Mouse (Mus musculus): ENCODE measurements around the gene Dync1li1. TPM values are rescaled to one million over a fixed set of nuclear protein-coding genes. Genes with fewer than 3 reads are reported as not detected.
A peak's percentile ranks its signal among the peaks of the same experiment; 100 is the strongest.
"Not testable (repeated sequence)": the region's sequence is repeated elsewhere in the genome, so short reads cannot be mapped to it uniquely, and the experiment has no call there.

The Dync1li1 gene
- total and polyA plus RNA-seq, 3 experiments, result 35.2 to 40.0 TPM; not detected in 1

- H3K79me2 ChIP-seq (ENCODE audit: control insufficient read depth, insufficient read depth, low read length, poor library complexity), result peaks cover 18% of the 10 kb centered on the region
- no peak for TF ChIP-seq ZKSCAN1 (IDR thresholded peaks at IDR 0.05; ENCODE audit: low read depth, low read length)
- TF ChIP-seq CTCF (IDR thresholded peaks at IDR 0.05 in 2 of 3, conservative IDR thresholded peaks at IDR 0.05 in 1 of 3; ENCODE audit: control insufficient read depth in 1 of 3, insufficient read depth in 1 of 3, low read depth in 2 of 3, low read length in 3 of 3, poor library complexity in 1 of 3, severe bottlenecking in 1 of 3), result no peak
- TF ChIP-seq NELFE (IDR thresholded peaks at IDR 0.05; ENCODE audit: low read depth, low read length), result no peak
- no peak for TF ChIP-seq TCF12 (IDR thresholded peaks at IDR 0.05; ENCODE audit: low read depth, low read length)
- no peak for TF ChIP-seq CHD1 (IDR thresholded peaks at IDR 0.05; ENCODE audit: low read depth, low read length)
- no peak for TF ChIP-seq MYB (IDR thresholded peaks at IDR 0.05; ENCODE audit: low read depth, low read length)
- no peak for TF ChIP-seq MXI1 (IDR thresholded peaks at IDR 0.05; ENCODE audit: low read depth, low read length)
- TF ChIP-seq SIN3A (IDR thresholded peaks at IDR 0.05; ENCODE audit: low read length), result no peak
- TF ChIP-seq ELF1 (IDR thresholded peaks at IDR 0.05; ENCODE audit: low read depth, low read length), result no peak
- no peak for TF ChIP-seq ZMIZ1 (IDR thresholded peaks at IDR 0.05; ENCODE audit: low read depth, low read length)
- no peak for TF ChIP-seq MAX (IDR thresholded peaks at IDR 0.05; ENCODE audit: low read length)
- no peak for TF ChIP-seq RCOR1 (IDR thresholded peaks at IDR 0.05; ENCODE audit: low read depth, low read length)
- no peak for TF ChIP-seq MYC (IDR thresholded peaks at IDR 0.05; ENCODE audit: low read depth, low read length)
- no peak for TF ChIP-seq POLR2A (IDR thresholded peaks at IDR 0.05; ENCODE audit: control insufficient read depth in 1 of 2, insufficient read depth in 1 of 2, low read depth in 1 of 2, low read length in 2 of 2, poor library complexity in 1 of 2)
- TF ChIP-seq GABPA (IDR thresholded peaks at IDR 0.05; ENCODE audit: low read depth, low read length), result no peak
- no peak for TF ChIP-seq BHLHE40 (IDR thresholded peaks at IDR 0.05; ENCODE audit: borderline replicate concordance, low read depth, low read length)
- TF ChIP-seq POLR2AphosphoS2 (IDR thresholded peaks at IDR 0.05; ENCODE audit: low read length), result no peak
- no peak for TF ChIP-seq ZC3H11A (IDR thresholded peaks at IDR 0.05; ENCODE audit: low read depth, low read length)
- H3K27ac ChIP-seq (ENCODE audit: control insufficient read depth, low read depth, low read length), result no peak overlapping the region
- H3K36me3 ChIP-seq (ENCODE audit: control insufficient read depth in 1 of 2, insufficient read depth in 2 of 2, low read length in 2 of 2), result peaks cover 0 to 22% of the 10 kb centered on the region in 2 experiments
- no peak overlapping the region for H3K4me3 ChIP-seq (ENCODE audit: control insufficient read depth in 1 of 2, insufficient read depth in 1 of 2, low read depth in 2 of 2, low read length in 2 of 2)
- peaks cover 5 to 26% of the 10 kb centered on the region in 2 experiments for H3K4me1 ChIP-seq (ENCODE audit: control insufficient read depth in 1 of 2, insufficient read depth in 2 of 2, low read length in 2 of 2)
- no peaks in the 10 kb centered on the region for H3K27me3 ChIP-seq (ENCODE audit: control insufficient read depth in 1 of 2, insufficient read depth in 2 of 2, low read length in 2 of 2)
- no peak overlapping the region for H3K9ac ChIP-seq (ENCODE audit: control insufficient read depth, low read depth, low read length, poor library complexity, severe bottlenecking)
- no peak for DNase-seq (ENCODE audit: low read depth, low spot score)
- no peaks in the 10 kb centered on the region for H3K9me3 ChIP-seq (replicated peaks; ENCODE audit: insufficient read depth, low read length)
Measured at GRCm38 (mm10) chr9:114690119-114690601, 1.6 kb downstream of the Dync1li1 start.

GRCm38 (mm10) chr9:114691112-114691511 lies 2.5 kb downstream of the Dync1li1 start:
- H3K27me3 ChIP-seq (ENCODE audit: control insufficient read depth in 1 of 2, insufficient read depth in 2 of 2, low read length in 2 of 2), result no peaks in the 10 kb centered on the region
- H3K9ac ChIP-seq (ENCODE audit: control insufficient read depth, low read depth, low read length, poor library complexity, severe bottlenecking), result no peak overlapping the region
- peaks cover 0 to 20% of the 10 kb centered on the region in 2 experiments for H3K36me3 ChIP-seq (ENCODE audit: control insufficient read depth in 1 of 2, insufficient read depth in 2 of 2, low read length in 2 of 2)
- H3K4me1 ChIP-seq (ENCODE audit: control insufficient read depth in 1 of 2, insufficient read depth in 2 of 2, low read length in 2 of 2), result peaks cover 5 to 23% of the 10 kb centered on the region in 2 experiments
- H3K79me2 ChIP-seq (ENCODE audit: control insufficient read depth, insufficient read depth, low read length, poor library complexity), result peaks cover 18% of the 10 kb centered on the region
- no peaks in the 10 kb centered on the region for H3K9me3 ChIP-seq (replicated peaks; ENCODE audit: insufficient read depth, low read length)
- no peak overlapping the region for H3K4me3 ChIP-seq (ENCODE audit: control insufficient read depth in 1 of 2, insufficient read depth in 1 of 2, low read depth in 2 of 2, low read length in 2 of 2)
- no peak overlapping the region for H3K27ac ChIP-seq (ENCODE audit: control insufficient read depth, low read depth, low read length)
- TF ChIP-seq E2F4 (IDR thresholded peaks at IDR 0.05; ENCODE audit: borderline replicate concordance, low read depth, low read length), result no peak
- peak; percentile 94 for TF ChIP-seq ZKSCAN1 (IDR thresholded peaks at IDR 0.05; ENCODE audit: low read depth, low read length)
- TF ChIP-seq CHD1 (IDR thresholded peaks at IDR 0.05; ENCODE audit: low read depth, low read length), result no peak
- TF ChIP-seq EP300 (IDR thresholded peaks at IDR 0.05; ENCODE audit: low read depth in 1 of 2, low read length in 2 of 2), result no peak
- 0 out of 2 replicates have a peak, but pooled peaks have one; percentile 16 for TF ChIP-seq ZNF384 (IDR thresholded peaks at IDR 0.05; ENCODE audit: low read depth, low read length)
- no peak for TF ChIP-seq MEF2A (IDR thresholded peaks at IDR 0.05; ENCODE audit: extremely low read depth, insufficient replicate concordance, low read depth, low read length, poor library complexity, severe bottlenecking)
- DNase-seq (ENCODE audit: low read depth, low spot score), result peak; percentile 23

GRCm38 (mm10) chr9:114695662-114696061 lies 7.1 kb downstream of the Dync1li1 start:
- H3K4me3 ChIP-seq (ENCODE audit: control insufficient read depth in 1 of 2, insufficient read depth in 1 of 2, low read depth in 2 of 2, low read length in 2 of 2); H3K27me3 ChIP-seq (ENCODE audit: control insufficient read depth in 1 of 2, insufficient read depth in 2 of 2, low read length in 2 of 2); H3K4me1 ChIP-seq (ENCODE audit: control insufficient read depth in 1 of 2, insufficient read depth in 2 of 2, low read length in 2 of 2); H3K79me2 ChIP-seq (ENCODE audit: control insufficient read depth, insufficient read depth, low read length, poor library complexity); H3K9ac ChIP-seq (ENCODE audit: control insufficient read depth, low read depth, low read length, poor library complexity, severe bottlenecking); H3K36me3 ChIP-seq (ENCODE audit: control insufficient read depth in 1 of 2, insufficient read depth in 2 of 2, low read length in 2 of 2); H3K9me3 ChIP-seq (replicated peaks; ENCODE audit: insufficient read depth, low read length); H3K27ac ChIP-seq (ENCODE audit: control insufficient read depth, low read depth, low read length); DNase-seq (ENCODE audit: low read depth, low spot score): not testable (repeated sequence)

Data from MEL (cell line).